Mouse (Mus musculus): ENCODE data around the gene Plcd1. TPM values are rescaled to one million over a fixed set of nuclear protein-coding genes. Genes with fewer than 3 reads are reported as not detected.

Plcd1 gene
- total RNA-seq, 2 experiments from 2014 or later = 7.6 to 9.6 TPM

DNA sequence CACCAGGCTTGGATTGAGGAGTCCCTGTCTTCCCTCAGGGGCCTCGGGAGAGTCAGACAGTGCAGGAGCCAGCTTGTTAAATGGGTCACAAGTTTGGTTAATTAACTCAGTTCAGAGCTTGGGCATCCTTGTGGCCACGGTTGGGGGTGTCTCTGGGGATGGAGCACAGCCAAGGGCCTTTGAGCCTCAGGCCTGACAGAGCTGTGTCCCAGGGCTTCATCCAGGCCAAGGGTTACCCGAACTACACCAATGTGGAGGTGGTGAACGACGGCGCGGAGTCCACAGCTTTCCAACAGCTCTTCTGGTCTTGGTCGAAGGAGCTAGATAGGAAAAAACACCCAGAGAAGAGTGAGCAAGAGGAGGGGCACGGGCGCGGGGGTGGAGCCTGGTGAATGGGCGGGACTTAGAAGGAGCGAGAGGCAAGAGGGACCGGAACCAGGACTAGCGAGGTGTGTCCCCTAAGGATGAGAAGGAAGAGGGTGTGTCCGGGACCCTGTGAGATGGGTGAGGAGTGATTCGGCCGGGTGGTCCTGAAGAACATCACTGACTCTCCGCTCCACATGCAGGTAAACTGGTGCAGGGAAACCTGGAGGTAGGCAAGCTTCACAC lies 30.2 kb downstream of the Plcd1 start:
- no peak overlapping the region for H3K4me3 ChIP-seq
- TF ChIP-seq CTCF (IDR thresholded peaks at IDR 0.05) = no peak
- intact Hi-C loops (cut with DNase I) = loop anchor here (10.0 kb wide), 1 partner anchor 478 kb away; no protein-coding TSS in a partner anchor

DNA sequence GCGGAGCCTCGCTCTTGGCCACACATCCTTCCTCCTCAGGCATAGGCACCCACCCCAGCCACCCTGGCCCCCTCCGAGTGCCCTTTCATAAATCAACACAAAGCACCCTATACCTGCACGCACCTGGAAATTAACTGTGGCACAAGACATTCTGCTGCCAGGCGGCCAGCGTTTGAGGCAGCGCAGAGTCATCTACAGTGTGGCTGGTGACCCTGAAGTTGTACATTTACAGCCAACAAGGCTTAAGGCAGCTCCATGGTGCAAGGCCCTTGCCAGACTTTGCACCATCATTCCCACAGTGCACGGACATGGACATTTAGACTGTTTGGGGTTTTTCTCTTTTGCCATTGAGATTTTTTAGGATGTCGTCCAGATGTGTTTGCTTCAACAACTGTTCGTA lies 32.6 kb downstream of the Plcd1 start:
- intact Hi-C loops (cut with DNase I) = loop anchor here (10.0 kb wide), 1 partner anchor 476 kb away; no protein-coding TSS in a partner anchor
- TF ChIP-seq CTCF (IDR thresholded peaks at IDR 0.05) = no peak
- H3K4me3 ChIP-seq = no peak overlapping the region
- H3K27ac ChIP-seq = no peak overlapping the region
- DNase-seq = no peak

More for the DNA sequence above, 30.2 kb downstream of the Plcd1 start:
- no peak overlapping the region for H3K27ac ChIP-seq
- no peak for DNase-seq

GRCm38 (mm10) chr9:119058245-119058644 lies 35.1 kb downstream of the Plcd1 start:
- intact Hi-C loops (cut with DNase I) = no loop called here
- H3K4me3 ChIP-seq = no peak overlapping the region
- H3K27ac ChIP-seq = no peak overlapping the region
- TF ChIP-seq CTCF (IDR thresholded peaks at IDR 0.05) = no peak
- no peak for DNase-seq

GRCm38 (mm10) chr9:119055336-119055735 lies 38.0 kb downstream of the Plcd1 start:
- DNase-seq = no peak
- H3K4me3 ChIP-seq = no peak overlapping the region
- intact Hi-C loops (cut with DNase I) = no loop called here

DNA sequence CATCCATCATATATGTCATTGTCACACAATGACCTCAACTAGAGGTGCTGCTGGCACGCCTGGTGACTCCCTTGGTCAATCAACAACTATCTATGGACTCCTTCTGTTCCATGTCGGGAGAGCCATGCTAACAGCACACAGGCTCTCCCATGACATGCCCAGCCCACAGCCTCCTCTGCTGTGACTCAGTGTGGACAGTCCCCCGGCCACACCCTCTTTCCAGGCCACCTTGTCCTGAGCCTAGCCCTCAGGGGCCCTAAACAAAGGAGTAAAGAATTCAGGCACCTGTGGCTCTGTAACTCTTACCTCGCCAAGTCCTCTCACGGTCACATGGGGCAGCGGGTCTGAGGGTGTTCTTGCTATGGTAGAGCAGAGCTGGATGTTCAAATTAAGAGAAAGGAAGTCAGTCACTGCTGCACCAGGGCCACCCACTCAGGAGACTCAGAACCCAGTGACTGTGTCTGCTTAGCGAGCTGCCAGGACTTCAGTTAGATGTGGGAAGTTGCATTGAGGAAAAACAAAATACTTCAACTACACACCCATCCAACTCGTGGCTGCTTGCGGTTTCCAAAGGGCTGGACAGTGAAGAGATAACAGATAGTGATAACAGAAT lies 39.2 kb downstream of the Plcd1 start:
- intact Hi-C loops (cut with DNase I) = no loop called here
- no peak overlapping the region for H3K27ac ChIP-seq
- no peak for TF ChIP-seq CTCF (IDR thresholded peaks at IDR 0.05)
- no peak for DNase-seq
- H3K4me3 ChIP-seq = no peak overlapping the region

More at GRCm38 (mm10) chr9:119055336-119055735, 38.0 kb downstream of the Plcd1 start:
- H3K27ac ChIP-seq = no peak overlapping the region
- no peak for TF ChIP-seq CTCF (IDR thresholded peaks at IDR 0.05)

GRCm38 (mm10) chr9:119052154-119052944 lies 41.0 kb downstream of the Plcd1 start, which contains the start of gene Vill:
TSS of gene Vill (plus strand) at chr9:119052778.
- Histone ChIP-seq H3K27ac (peak within 1 kb of the TSS; percentile 31; the same call in 1 of the 2 replicates), H3K4me3 (peak within 1 kb of the TSS; percentile 57)
- no peak for TF ChIP-seq CTCF (IDR thresholded peaks at IDR 0.05)
- DNase-seq = peak; percentile 61
- intact Hi-C loops (cut with DNase I) = no loop called here

- Histone ChIP-seq H3K4me3 (no peak overlapping the region), H3K27ac (no peak overlapping the region)
- no peak for DNase-seq
- peak; percentile 22; the same call in 1 of the 2 replicates for TF ChIP-seq CTCF (IDR thresholded peaks at IDR 0.05)
- intact Hi-C loops (cut with DNase I) = no loop called here
Observed at GRCm38 (mm10) chr9:119051158-119051557, 42.1 kb downstream of the Plcd1 start.

GRCm38 (mm10) chr9:119048182-119048903 lies 45.0 kb downstream of the Plcd1 start:
- intact Hi-C loops (cut with DNase I) = no loop called here
- H3K27ac ChIP-seq = no peak overlapping the region
- no peak for TF ChIP-seq CTCF (IDR thresholded peaks at IDR 0.05)
- DNase-seq = no peak
- no peak overlapping the region for H3K4me3 ChIP-seq

DNA sequence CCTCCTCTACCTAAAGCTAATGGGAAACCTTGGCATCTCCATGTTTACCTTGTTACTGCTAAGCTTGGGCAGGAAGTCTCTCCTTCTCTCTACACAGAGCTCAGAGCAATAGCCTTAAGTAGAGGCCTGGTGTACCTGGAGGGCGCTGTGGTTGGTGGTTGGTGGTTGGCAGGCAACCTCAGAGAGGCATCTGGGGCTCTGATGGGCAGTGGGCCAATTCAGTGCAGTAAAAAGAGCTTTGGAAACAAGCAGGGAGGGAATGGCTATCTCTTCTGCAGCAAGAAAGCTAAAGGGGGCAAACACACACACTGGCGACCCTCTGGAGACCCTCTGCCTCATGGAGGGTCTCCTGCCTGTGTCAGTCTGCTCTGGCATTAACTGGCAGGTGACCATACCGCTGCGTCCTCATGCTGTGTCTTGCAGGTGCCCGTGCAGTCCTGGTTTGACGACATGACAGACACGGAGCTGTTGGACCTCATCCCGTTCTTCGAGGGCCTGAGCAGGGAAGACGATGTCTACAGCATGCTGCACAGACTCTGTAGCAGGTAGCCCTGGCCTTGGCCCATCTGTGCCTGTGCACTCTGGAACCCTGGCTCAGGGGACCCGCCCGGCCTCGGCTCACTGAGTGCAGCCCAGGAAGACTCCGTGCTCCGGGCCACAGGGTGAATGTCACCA lies 53.1 kb downstream of the Plcd1 start:
- TF ChIP-seq CTCF (IDR thresholded peaks at IDR 0.05) = no peak
- Histone ChIP-seq H3K27ac (no peak overlapping the region), H3K4me3 (no peak overlapping the region)
- intact Hi-C loops (cut with DNase I) = no loop called here
- DNase-seq = no peak

- no peak for TF ChIP-seq CTCF (IDR thresholded peaks at IDR 0.05)
- no peak overlapping the region for H3K4me3 ChIP-seq
- intact Hi-C loops (cut with DNase I) = no loop called here
- DNase-seq = no peak
- H3K27ac ChIP-seq = no peak overlapping the region
Observed at GRCm38 (mm10) chr9:119038574-119038973, 54.7 kb downstream of the Plcd1 start.

DNA sequence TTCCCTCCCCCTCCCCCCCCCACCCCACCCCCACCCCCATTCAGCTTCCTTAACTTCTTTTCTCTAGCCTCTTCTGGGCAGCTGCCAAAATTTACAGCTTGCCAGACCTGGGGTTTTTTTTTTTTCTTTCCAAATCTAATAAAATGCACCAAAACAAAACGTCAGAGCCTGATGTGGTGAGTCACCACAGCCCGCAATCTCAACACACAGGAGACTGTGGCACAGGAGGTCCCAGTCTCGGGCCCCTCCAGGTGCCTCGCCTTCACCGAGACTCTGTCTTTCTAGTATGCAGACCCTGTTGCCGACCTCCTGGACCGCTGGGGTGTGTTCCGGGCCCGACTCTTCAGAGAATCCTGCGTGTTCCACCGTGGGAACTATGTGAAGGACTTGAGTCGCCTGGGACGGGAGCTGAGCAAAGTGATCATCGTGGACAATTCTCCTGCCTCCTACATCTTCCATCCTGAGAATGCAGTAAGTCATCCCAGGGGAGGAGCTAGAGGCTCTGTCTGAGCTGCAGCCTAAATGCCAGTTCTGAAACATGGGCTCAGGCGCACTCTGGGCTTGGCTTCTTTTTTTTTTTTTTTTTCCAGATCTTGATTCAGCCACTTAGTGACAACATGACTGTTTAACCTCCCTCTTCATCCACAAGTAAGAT lies 56.1 kb downstream of the Plcd1 start:
- intact Hi-C loops (cut with DNase I) = no loop called here
- peak overlapping the region; percentile 77 for H3K27ac ChIP-seq
- no peak for TF ChIP-seq CTCF (IDR thresholded peaks at IDR 0.05)
- peak overlapping the region; percentile 8 for H3K4me3 ChIP-seq
- no peak for DNase-seq

All from gastrocnemius, adult 2 months (tissue).